8 mouse cellular contexts compared by ENCODE assay signal in the genomic region with DNA sequence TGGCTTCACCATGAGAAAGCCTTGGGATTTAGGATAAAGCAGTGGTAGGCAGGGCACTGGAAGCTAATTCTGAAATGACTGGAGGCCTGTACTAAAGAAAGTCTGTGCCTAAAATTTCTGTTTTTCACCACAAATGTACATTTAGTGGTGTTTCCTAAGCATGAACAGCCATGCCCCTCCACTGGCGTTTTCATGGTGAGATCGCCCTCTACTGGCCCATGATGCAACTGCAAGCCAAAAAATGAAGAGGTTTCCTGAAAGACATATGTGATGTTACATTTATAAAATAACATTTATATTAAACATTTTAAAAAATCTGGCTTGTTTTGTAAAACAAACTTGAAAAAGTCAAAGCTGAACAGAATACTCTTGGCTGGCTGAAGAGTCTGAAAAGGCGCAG. TPM values are rescaled to one million over a fixed set of nuclear protein-coding genes. Genes with fewer than 3 reads are reported as not detected.
DNase-seq lines count a peak whose midpoint lies in the region.

No protein-coding gene starts in this region.

- DNase-seq in gastrocnemius, postnatal 10 days, result peak; percentile 51
- no peak for DNase-seq in gastrocnemius, postnatal 36 days
- DNase-seq in right cerebral cortex, postnatal 4 days, result peak; percentile 73
- no peak for DNase-seq in right cerebral cortex, adult 18-20 months
- peak; percentile 65 for DNase-seq in c-Kit-positive CD71-positive TER-119-positive erythroid progenitor cells, embryonic 14.5 days (ENCODE audit: low spot score)
- peak; percentile 78 for DNase-seq in heart, postnatal 4 days
- DNase-seq in mesoderm, embryonic 11.5 days (ENCODE audit: low read depth, low spot score), result peak; percentile 46
- no peak for DNase-seq in ovary, adult 18-20 months (ENCODE audit: low spot score)

- intact Hi-C loops in gastrocnemius, postnatal 36 days (cut with DNase I), result loop anchor here (2.0 kb wide), 1 partner anchor 38 kb away; no protein-coding TSS in a partner anchor

RNA-seq across cellular contexts. Expression of a gene that starts 23.3 kb away (rescaled TPM):
- total RNA-seq in gastrocnemius, postnatal 10 days (2021), result 10 to 100 TPM; 14.8 to 19.3 TPM
- 10 to 100 TPM in 1 of 2 experiments, 1 to 10 TPM in 1; 5.3 to 12.2 TPM for total RNA-seq in gastrocnemius, postnatal 36 days (2021)
- total RNA-seq in heart, postnatal 4 days (2021), result 1 to 10 TPM; 5.6 to 6.4 TPM

RNA-seq across cellular contexts. Expression of a gene that starts 45.4 kb away (rescaled TPM):
- total RNA-seq in gastrocnemius, postnatal 10 days (2021), result 10 to 100 TPM; 29.6 to 35.5 TPM
- 10 to 100 TPM; 19.3 to 19.6 TPM for total RNA-seq in gastrocnemius, postnatal 36 days (2021)
- total RNA-seq in heart, postnatal 4 days (2021), result 10 to 100 TPM; 37.0 to 38.4 TPM

Comparison
In these comparisons a context has a peak if more than half of its experiments do, and no peak if none do; other contexts are left out.
1. DNase-seq: peak in gastrocnemius, postnatal 10 days (single experiment), right cerebral cortex, postnatal 4 days (single experiment), c-Kit-positive CD71-positive TER-119-positive erythroid progenitor cells, embryonic 14.5 days (single experiment), heart, postnatal 4 days (single experiment) and mesoderm, embryonic 11.5 days (single experiment); none in gastrocnemius, postnatal 36 days (0 of 2), right cerebral cortex, adult 18-20 months (single experiment) and ovary, adult 18-20 months (single experiment).